Mouse (Mus musculus): ENCODE measurements around the gene Lca5. TPM values are rescaled to one million over a fixed set of nuclear protein-coding genes. Genes with fewer than 3 reads are reported as not detected.

Lca5 gene
- total RNA-seq, 2 experiments from 2014 or later: 3.4 to 4.8 TPM

GRCm38 (mm10) chr9:83342491-83343370 is 98.2 kb downstream of the Lca5 start:
- intact Hi-C loops (cut with DNase I): no loop called here
- DNase-seq: no peak

Other genes starting within 250 kb of the Lca5 start
- gene Sh3bgrl2, start 107.2 kb upstream of the Lca5 start, total RNA-seq (2021): 1 to 10 TPM; 7.2 TPM

All from heart, postnatal 14 days (tissue).